Mouse (Mus musculus): ENCODE results near the gene Kmt2d.

DNA sequence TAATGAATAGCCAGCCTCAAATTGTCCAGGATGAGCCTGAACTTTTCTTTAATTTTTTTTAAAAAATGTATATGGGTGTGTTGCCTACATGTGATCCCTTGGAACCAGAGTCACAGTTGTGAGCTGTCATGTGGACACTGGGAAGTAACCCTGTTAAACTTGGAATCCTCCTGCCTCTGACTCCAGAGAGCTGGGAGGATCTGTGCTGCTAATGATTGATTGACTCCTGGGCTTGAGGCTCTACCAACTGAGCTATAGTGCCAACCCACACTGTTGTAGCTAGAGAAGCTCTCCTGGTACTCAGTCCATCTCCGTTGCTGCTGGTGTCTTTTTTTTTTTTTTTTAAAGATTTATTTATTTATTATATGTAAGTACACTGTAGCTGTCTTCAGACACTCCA, 13.1 kb upstream of the Kmt2d start:
- TF ChIP-seq POLR2A (IDR thresholded peaks at IDR 0.05; ENCODE audit: extremely low read depth, insufficient read depth, low read length) (no peak), CTCF (IDR thresholded peaks at IDR 0.05; ENCODE audit: extremely low read depth, insufficient read depth, low read length) (no peak)
